Mouse (Mus musculus) retina, embryonic 14.5 days (tissue): ENCODE measurements around the gene Mdh1.
"Not testable (repeated sequence)": the region's sequence is repeated elsewhere in the genome, so short reads cannot be mapped to it uniquely, and the experiment has no call there.

Experiments used
- DNase-seq: peaks from one replicate; pipeline ENCODE4 v3.0.0-alpha.2; 2015; ENCODE audit warnings: low spot score

Gene Mdh1

DNA sequence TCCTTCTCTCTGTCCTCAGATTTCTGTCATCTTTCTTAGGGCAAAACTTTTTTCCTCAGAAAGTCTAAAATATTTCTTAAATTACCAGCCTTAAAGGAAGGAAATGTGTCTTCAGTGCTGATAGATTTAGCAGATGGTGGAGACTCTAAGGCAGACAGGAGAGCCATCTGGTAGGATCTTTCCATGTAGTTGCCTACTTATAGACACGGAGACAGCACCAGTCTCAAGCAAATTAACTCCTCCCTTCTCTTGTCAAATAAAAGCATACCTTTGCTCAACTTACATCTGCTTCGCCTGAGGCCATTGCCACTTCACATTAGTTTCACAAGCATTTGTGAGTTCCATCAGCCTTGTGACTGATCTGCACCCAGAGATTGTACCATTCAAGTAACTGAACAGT, 27.1 kb downstream of the Mdh1 start:
- DNase-seq: no peak

DNA sequence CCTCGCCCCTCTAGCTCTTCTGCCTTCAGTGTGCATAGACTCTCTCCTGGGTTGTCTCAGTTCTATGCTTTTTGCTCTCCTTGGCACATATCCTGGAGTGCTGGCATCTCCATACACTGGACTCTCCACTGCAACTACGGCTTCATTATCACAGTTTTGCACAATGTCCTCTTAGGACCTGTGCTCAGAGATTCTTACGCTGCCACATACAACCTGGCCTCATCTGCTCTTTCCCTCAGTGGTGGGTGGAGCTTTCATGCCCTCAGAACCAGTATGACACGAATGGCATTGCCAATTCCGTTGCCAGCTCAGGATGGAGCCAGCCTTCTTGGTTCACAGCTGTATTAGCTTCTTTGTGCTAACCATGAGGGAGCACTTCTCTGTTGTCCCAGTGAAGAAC, 29.4 kb downstream of the Mdh1 start:
- DNase-seq: no peak

DNA sequence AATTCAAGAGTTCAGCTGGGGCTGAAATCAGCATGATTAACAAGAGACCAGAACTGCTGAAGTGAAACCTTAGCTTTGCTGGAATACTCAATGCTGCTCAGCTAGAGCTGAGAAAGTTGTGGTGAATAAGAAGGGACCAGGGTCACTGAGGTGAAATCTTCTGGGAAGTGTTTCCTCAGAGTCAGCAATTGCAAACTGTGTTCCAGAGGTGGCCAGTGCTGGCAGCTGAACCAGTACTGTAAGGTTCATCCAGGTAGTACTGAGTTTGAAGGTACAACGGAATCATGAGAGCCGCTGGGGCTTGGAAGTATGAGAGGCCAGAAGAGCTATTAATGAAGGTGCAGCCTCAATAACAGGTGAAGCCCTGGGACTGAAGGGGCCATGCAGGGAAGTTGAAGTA, 31.5 kb downstream of the Mdh1 start:
- no peak for DNase-seq

DNA sequence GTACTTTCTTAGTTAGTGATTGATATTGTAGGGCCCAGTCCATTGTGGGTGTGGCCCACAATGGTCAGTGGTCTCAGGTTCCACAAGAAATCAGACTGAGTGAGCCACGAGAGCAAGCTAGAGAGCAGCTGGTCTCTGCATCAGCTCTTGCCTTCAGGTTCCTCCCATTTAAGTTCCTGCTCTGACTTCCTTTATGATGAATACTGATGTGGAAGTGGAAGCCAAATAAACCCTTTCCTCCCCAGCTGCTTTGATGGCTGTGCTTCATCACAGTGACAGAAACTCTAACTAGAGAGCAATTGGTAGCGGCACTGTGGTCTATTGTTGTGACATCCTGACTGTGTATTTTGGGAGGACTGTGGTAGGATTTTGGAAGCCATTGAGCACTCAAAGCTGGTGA, 32.1 kb downstream of the Mdh1 start:
- DNase-seq: no peak

DNA sequence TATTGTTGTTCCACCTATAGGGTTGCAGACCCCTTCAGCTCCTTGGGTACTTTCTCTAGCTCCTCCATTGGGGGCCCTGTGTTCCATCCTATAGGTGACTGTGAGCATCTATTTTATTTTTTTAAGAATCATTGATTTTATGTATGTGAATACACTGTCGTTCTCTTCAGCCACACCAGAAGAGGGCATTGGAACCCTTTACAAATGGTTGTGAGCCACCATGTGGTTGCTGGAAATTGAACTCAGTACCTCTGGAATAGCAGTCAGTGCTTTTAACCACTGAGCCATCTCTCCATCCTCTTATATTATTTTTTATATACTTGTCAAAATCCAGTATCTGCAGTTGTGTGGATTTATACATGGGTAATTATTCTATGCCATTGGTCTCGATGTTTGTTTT, 41.3 kb downstream of the Mdh1 start:
- DNase-seq: not testable (repeated sequence)

GRCm38 (mm10) chr11:21528676-21529394, 43.3 kb downstream of the Mdh1 start:
- DNase-seq: no peak

DNA sequence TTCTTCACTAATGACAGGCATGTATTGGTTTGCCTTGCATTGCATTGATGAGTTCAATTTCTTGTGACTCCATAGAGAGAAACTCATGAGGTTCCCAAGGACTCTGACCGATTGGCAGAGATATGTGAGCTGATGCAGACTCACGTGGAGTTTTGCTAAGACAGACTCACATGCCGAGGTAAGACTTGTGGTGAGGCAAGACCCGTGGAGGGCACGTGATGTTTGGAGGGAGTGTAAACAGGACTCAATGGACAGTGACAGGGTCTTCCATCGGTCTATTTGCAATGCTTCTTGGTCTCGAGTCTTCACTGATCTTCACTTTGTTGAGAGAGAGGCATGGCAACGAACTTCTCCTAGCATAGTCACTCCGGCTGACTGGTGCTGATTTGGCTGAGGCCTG, 54.4 kb downstream of the Mdh1 start:
- DNase-seq: no peak

- not testable (repeated sequence) for DNase-seq
These were observed 55.8 kb downstream of the Mdh1 start for GRCm38 (mm10) chr11:21516396-21516795.

- DNase-seq: not testable (repeated sequence)
These were observed 61.6 kb downstream of the Mdh1 start for GRCm38 (mm10) chr11:21510577-21510976.

DNA sequence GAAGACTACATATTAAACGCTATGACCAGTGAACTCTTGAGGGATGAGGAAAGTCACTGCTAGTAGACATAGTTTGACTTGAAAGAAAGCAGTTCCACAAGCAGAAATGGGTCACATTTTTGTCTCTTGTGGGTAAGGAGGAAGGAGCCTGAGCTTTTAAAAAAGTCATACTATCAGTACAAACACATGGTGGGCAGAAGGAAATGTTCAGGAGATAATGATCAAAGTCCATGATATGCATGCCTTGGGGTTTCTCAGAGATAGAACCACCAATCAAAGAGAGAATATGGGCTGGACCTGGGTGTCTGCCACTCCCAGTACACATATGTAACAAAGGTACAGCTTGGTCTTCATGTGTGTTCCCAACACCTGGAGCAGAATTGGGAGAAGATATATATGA, 63.5 kb downstream of the Mdh1 start:
- not testable (repeated sequence) for DNase-seq

GRCm38 (mm10) chr11:21507073-21507472, 65.1 kb downstream of the Mdh1 start:
- not testable (repeated sequence) for DNase-seq
